Mouse (Mus musculus) brain, embryonic 14.5 days (tissue): ENCODE measurements around the gene Cask.

Experiments used
- CTCF ChIP-seq: fragments of 200-500 bp; IDR thresholded peaks from 2 replicates; pipeline ENCODE4 v1.5.1; 2012; ENCODE audit warnings: inconsistent platforms, mild to moderate bottlenecking, moderate library complexity, borderline replicate concordance; ENCODE audit not compliant: insufficient read depth, insufficient read length; ENCODE audit errors: extremely low read depth
- POLR2A ChIP-seq: fragments of 200-500 bp; IDR thresholded peaks from 2 replicates; pipeline ENCODE4 v1.6.1; 2012; ENCODE audit warnings: mild to moderate bottlenecking, inconsistent platforms, borderline replicate concordance; ENCODE audit not compliant: poor library complexity, insufficient read depth, insufficient read length, severe bottlenecking; ENCODE audit errors: extremely low read depth

DNA sequence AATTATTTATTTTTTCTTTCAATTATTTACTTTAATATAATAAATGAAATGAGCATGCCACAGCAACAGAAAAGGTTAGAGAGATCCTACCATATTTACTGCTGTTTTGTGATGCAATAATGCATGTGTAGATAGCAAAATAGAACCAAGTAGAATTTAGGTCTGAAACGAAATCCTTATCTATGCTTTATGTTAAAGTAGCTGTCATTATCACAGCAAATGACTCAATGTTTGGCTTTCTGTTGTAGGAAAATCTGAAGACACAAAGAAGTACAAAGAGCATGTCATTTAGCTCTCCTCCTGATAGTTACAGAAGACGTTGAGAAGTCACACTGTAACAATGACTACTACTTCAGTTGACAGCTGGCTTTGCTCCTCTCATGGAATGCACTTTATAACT lies 212.3 kb downstream of the Cask start:
- no peak for TF ChIP-seq POLR2A
- no peak for TF ChIP-seq CTCF
